Mouse (Mus musculus) cerebellum, adult 18-20 months (tissue): Measurements from ENCODE around the gene Sprr4.
"Not testable (repeated sequence)": the region's sequence is repeated elsewhere in the genome, so short reads cannot be mapped to it uniquely, and the experiment has no call there.

Experiments used
- DNase-seq, 2 experiments: peaks; one replicate each; pipeline ENCODE4 v3.0.0; 2021

Sprr4 gene

DNA sequence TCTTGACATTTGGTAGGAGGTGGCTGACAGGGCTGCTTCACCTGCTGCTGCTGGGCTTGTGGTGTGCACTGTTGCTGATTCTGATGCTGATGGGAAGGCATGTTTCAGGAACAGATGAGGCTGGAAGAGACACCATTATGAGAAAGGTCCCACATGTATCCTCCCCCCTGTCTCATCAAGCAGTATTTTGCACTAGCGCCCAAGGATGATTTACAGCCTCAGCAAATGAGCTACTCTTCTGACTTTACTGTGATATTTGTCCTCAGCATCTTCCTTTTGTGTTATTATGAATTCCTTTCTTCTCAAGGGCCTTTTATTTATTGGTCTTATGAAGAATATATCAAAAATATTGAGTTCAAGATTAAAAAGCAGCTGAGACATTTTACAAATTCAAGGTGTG lies at the start of gene Sprr4:
TSS of gene Sprr4 (minus strand) at position 101 of the 400 bp plus-strand sequence.
- no peak for DNase-seq

DNA sequence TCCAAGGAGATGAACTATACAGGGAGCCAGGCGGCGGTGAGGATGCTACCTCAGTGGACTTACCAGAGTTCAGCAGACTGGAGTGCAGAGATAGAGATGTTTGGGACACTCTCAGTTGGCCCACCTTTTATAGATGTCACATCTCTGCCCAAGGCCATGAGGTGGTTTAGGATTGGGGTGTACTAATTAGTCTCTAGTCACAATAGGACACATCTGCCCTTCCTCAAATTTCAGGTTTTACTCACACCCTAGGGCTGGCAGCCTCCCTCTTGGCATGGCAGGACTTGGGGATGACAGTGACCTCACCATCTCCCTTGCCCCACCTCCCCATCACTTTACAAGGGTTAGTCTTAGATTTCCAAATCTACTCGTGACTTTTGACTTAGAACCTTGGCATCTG lies 34.1 kb upstream of the Sprr4 start, which contains the start of gene 2310046K23Rik:
TSS of gene 2310046K23Rik (minus strand) at position 101 of the 400 bp plus-strand sequence.
- DNase-seq = no peak

DNA sequence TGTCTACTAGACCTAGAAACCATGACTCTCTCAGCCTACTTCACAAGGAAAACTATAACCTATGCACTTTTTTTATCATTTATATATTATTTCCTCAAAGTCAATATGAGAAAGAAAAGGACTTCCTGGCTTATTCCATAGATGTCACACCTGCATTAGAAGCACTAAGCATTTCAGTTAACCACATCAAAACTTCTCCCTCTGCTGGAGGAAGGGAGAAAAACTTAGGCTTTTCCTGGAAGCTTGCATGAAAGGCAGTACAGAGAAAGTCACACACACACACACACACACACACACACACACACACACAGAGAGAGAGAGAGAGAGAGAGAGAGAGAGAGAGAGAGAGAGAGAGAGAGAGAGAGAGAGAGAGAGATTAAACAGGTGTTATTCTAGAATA lies 12.0 kb upstream of the Sprr4 start:
- no peak for DNase-seq

- no peak for DNase-seq
Observed at GRCm38 (mm10) chr3:92510786-92511185, 10.5 kb upstream of the Sprr4 start.

- no peak for DNase-seq
Observed at GRCm38 (mm10) chr3:92508185-92508584, 7.9 kb upstream of the Sprr4 start.

GRCm38 (mm10) chr3:92503528-92503927 lies 3.2 kb upstream of the Sprr4 start:
- no peak for DNase-seq

DNA sequence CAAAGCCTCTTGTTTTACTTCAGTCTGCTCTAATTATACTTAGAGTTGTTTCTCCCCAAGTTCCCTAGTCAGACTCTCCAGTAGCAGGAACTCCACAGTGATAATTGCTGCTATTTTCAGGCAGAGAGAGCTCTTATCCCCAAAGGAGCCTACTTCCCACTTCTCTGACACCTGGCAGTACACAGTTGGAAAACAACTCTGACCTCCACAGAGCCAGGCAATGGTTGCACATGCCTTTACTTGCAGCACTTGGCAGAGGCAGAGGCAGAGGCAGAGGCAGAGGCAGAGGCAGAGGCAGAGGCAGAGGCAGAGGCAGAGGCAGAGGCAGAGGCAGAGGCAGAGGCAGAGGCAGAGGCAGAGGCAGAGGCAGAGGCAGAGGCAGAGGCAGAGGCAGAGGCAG lies 10.0 kb downstream of the Sprr4 start:
- DNase-seq = not testable (repeated sequence)

DNA sequence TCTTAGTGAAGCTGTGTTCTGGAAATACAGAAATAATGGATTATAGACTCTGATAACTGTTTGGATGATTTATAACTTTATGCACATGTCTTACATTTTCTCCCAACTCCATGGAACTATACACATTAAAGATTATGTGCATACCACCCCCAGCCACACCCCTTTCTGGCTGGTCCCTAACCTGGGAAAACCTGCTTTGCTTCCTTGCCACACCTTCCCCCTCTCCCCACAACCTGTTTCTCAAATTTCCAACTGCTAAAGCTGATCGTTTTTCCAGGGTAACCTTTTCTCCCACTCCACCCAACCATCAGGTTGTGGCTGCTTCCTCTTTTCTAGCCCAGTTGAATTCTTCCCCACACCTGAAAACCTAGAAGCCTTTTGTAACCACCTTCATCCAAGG lies 14.0 kb downstream of the Sprr4 start:
- no peak for DNase-seq

- DNase-seq = no peak
Observed at GRCm38 (mm10) chr3:92485863-92486262, 14.4 kb downstream of the Sprr4 start, which contains the start of gene Sprr1a. Gene Sprr1a (minus strand): TSS chr3:92485895.

DNA sequence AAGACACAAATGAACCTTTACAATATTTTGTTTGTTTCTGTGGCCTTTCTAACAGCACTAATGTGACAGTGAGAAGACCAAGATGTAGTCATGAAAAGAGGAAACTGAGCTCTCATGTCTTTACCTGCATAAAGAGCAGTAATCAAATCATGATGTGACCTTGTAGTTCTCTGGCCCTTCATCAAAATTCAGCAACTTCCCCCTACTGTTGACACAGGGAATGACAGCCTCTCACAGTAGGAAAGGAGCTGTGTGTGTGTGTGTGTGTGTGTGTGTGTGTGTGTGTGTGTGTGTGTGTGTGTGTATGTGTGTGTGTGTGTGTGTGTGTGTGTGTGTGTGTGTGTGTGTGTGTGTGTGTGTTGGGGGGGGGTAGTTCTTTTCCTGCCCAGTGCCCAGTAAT lies 19.0 kb downstream of the Sprr4 start:
- DNase-seq = not testable (repeated sequence)

- no peak for DNase-seq
Observed at GRCm38 (mm10) chr3:92470111-92470510, 30.2 kb downstream of the Sprr4 start.

DNA sequence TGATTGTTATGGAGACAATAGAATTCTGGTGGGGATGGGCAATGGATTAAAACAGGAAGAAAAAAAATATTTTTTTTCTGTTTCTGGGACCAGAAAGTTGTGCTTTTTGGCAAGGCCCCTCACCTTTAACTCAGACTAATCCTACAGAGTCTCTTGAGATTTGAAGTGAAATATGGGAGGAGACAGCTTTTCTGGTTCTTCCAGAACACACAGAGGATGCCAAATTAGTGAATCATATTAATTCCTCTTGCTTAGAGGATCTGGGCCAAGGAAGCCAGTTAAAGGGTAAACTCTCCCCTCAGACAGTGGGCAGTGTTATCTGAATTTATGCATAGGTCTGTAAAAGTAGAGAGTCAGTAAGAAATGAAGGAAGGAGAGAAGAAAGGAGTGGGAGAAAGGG lies 32.9 kb downstream of the Sprr4 start:
- no peak for DNase-seq

DNA sequence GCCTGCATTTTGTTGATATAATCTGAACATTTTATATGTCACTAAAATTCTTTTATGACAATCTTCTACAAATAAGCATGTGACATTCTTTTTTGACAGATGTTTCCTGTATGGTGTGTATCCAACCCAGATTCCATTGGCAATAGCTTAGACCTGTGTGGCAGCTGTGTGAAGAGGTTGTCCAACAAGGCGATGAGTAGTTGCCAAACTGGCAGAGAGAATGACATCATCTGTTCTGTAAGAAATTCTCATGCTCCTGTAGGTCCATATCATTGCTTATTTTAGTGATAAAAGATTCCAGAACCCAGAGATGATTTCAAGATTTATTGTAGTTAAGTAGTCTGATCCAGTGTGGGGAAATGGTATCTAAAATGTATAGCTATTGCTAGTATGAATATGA lies 33.7 kb downstream of the Sprr4 start:
- DNase-seq = no peak

GRCm38 (mm10) chr3:92458620-92459019 lies 41.7 kb downstream of the Sprr4 start, which contains the start of gene Sprr3:
Gene Sprr3 (minus strand): TSS chr3:92458720.
- DNase-seq = no peak

DNA sequence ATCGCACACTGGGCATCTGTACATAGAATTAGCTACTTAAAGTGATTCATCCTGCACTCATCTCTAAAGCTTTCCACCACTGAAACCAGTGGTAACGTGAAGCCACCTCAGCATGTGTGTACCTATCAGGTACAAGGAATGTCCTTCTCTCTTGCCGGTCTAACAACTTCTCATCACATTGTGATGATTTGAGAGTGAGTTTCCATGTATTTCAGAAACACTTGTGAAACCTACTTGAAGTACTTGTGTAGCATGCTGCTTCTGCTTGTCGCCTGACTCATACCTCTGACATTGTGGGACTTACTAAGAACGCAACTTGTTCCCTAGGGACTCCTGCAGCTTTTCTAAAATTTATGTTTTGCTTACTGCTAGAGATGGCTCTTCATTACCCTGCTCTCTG lies 45.1 kb downstream of the Sprr4 start:
- no peak for DNase-seq
